Mouse (Mus musculus): ENCODE measurements around the gene Acnat2. TPM values are rescaled to one million over a fixed set of nuclear protein-coding genes. Genes with fewer than 3 reads are reported as not detected.
"Not testable (repeated sequence)": the region's sequence is repeated elsewhere in the genome, so short reads cannot be mapped to it uniquely, and the experiment has no call there.

Acnat2 gene
- total RNA-seq (2021): under 1 TPM in 1 of 2 experiments, not detected in 1; 0.20 TPM

- DNase-seq (ENCODE audit: extremely low spot score in 1 of 2, low spot score in 1 of 2): not testable (repeated sequence)
These were observed at the start of gene Acnat2 for GRCm38 (mm10) chr4:49407957-49408356. Acnat2 (minus strand) TSS chr4:49408151.

- DNase-seq (ENCODE audit: extremely low spot score in 1 of 2, low spot score in 1 of 2): no peak
These were observed 48.2 kb upstream of the Acnat2 start for GRCm38 (mm10) chr4:49456171-49456570.

GRCm38 (mm10) chr4:49451848-49452551 is 44.0 kb upstream of the Acnat2 start:
- no peak for DNase-seq (ENCODE audit: extremely low spot score in 1 of 2, low spot score in 1 of 2)

- DNase-seq (ENCODE audit: extremely low spot score in 1 of 2, low spot score in 1 of 2): not testable (repeated sequence)
These were observed 43.3 kb upstream of the Acnat2 start for GRCm38 (mm10) chr4:49451133-49451847.

GRCm38 (mm10) chr4:49436968-49437367 is 29.0 kb upstream of the Acnat2 start:
- not testable (repeated sequence) for DNase-seq (ENCODE audit: extremely low spot score in 1 of 2, low spot score in 1 of 2)

GRCm38 (mm10) chr4:49410151-49410550 is 2.2 kb upstream of the Acnat2 start:
- not testable (repeated sequence) for DNase-seq (ENCODE audit: extremely low spot score in 1 of 2, low spot score in 1 of 2)

GRCm38 (mm10) chr4:49386873-49387272 is 21.1 kb downstream of the Acnat2 start:
- DNase-seq (ENCODE audit: extremely low spot score in 1 of 2, low spot score in 1 of 2): no peak

GRCm38 (mm10) chr4:49383576-49384318 is 24.2 kb downstream of the Acnat2 start:
- DNase-seq (ENCODE audit: extremely low spot score in 1 of 2, low spot score in 1 of 2): not testable (repeated sequence)

GRCm38 (mm10) chr4:49368046-49368445 is 39.9 kb downstream of the Acnat2 start:
- not testable (repeated sequence) for DNase-seq (ENCODE audit: extremely low spot score in 1 of 2, low spot score in 1 of 2)

- DNase-seq (ENCODE audit: extremely low spot score in 1 of 2, low spot score in 1 of 2): no peak
These were observed 50.9 kb downstream of the Acnat2 start for GRCm38 (mm10) chr4:49357097-49357496.

- no peak for DNase-seq (ENCODE audit: extremely low spot score in 1 of 2, low spot score in 1 of 2)
These were observed 57.5 kb downstream of the Acnat2 start for GRCm38 (mm10) chr4:49350470-49350869.

GRCm38 (mm10) chr4:49348677-49349076 is 59.3 kb downstream of the Acnat2 start:
- no peak for DNase-seq (ENCODE audit: extremely low spot score in 1 of 2, low spot score in 1 of 2)

- DNase-seq (ENCODE audit: extremely low spot score in 1 of 2, low spot score in 1 of 2): not testable (repeated sequence)
These were observed 60.0 kb downstream of the Acnat2 start for GRCm38 (mm10) chr4:49348001-49348400.

- DNase-seq (ENCODE audit: extremely low spot score in 1 of 2, low spot score in 1 of 2): not testable (repeated sequence)
These were observed 67.9 kb downstream of the Acnat2 start for GRCm38 (mm10) chr4:49340091-49340490.

GRCm38 (mm10) chr4:49337949-49338348 is 70.0 kb downstream of the Acnat2 start:
- not testable (repeated sequence) for DNase-seq (ENCODE audit: extremely low spot score in 1 of 2, low spot score in 1 of 2)

Other genes starting within 250 kb of the Acnat2 start
- gene Acnat1, start 65.8 kb upstream of the Acnat2 start, total RNA-seq (2021): under 1 TPM; 0.20 to 0.52 TPM
- under 1 TPM in 1 of 2 experiments, not detected in 1; 0.19 TPM for gene Baat, start 98.4 kb upstream of the Acnat2 start, total RNA-seq (2021)
- gene Mrpl50, start 112.9 kb upstream of the Acnat2 start, total RNA-seq (2021): 10 to 100 TPM; 31.4 to 33.8 TPM
- 10 to 100 TPM; 23.1 to 28.3 TPM for gene Zfp189, start 113.0 kb upstream of the Acnat2 start, total RNA-seq (2021)
- 1 to 10 TPM; 1.3 to 1.9 TPM for gene Aldob, start 141.4 kb upstream of the Acnat2 start, total RNA-seq (2021)
- gene Tmem246, start 189.7 kb upstream of the Acnat2 start, total RNA-seq (2021): 10 to 100 TPM; 66.0 to 75.9 TPM
- 10 to 100 TPM; 60.5 to 73.3 TPM for gene Rnf20, start 223.9 kb upstream of the Acnat2 start, total RNA-seq (2021)